Mouse (Mus musculus) limb, embryonic 12.5 days (tissue): ENCODE results near the gene Stag3. TPM values are rescaled to one million over a fixed set of nuclear protein-coding genes. Genes with fewer than 3 reads are reported as not detected.

Experiments used
- ATAC-seq: fragments of 200-750 bp; cut with Nextera tagmentation; 2 replicates; pipeline ENCODE4 v1.8.0; 2017; ENCODE audit warnings: low read depth, moderate TSS enrichment; ENCODE audit not compliant: insufficient number of reproducible peaks, insufficient read depth, low FRiP score, low TSS enrichment
- H3K27ac ChIP-seq: fragments of 300-500 bp; sonication (generic); 2 replicates; pipeline ENCODE4 v1.5.1; 2016; ENCODE audit warnings: mild to moderate bottlenecking, moderate library complexity
- H3K27me3 ChIP-seq: fragments of 300-500 bp; sonication (generic); 2 replicates; pipeline ENCODE4 v1.6.1; 2016; ENCODE audit warnings: mild to moderate bottlenecking, moderate library complexity
- H3K36me3 ChIP-seq: fragments of 300-500 bp; sonication (generic); 2 replicates; pipeline ENCODE4 v1.6.1; 2016; ENCODE audit warnings: mild to moderate bottlenecking, moderate library complexity
- H3K4me1 ChIP-seq: fragments of 300-500 bp; sonication (generic); replicated peaks from 2 replicates; pipeline ENCODE4 v1.6.1; 2016
- H3K4me2 ChIP-seq: fragments of 300-500 bp; sonication (generic); 2 replicates; pipeline ENCODE4 v1.6.1; 2016; ENCODE audit warnings: mild to moderate bottlenecking, moderate library complexity
- H3K4me3 ChIP-seq: fragments of 300-500 bp; sonication (generic); replicated peaks from 2 replicates; pipeline ENCODE4 v1.5.1; 2016; ENCODE audit warnings: mild to moderate bottlenecking
- H3K9ac ChIP-seq: fragments of 300-500 bp; sonication (generic); replicated peaks from 2 replicates; pipeline ENCODE4 v1.6.1; 2016; ENCODE audit warnings: mild to moderate bottlenecking, moderate library complexity
- H3K9me3 ChIP-seq: fragments of 300-500 bp; sonication (generic); 2 replicates; pipeline ENCODE4 v1.6.1; 2016; ENCODE audit warnings: mild to moderate bottlenecking, moderate library complexity
- WGBS: fragments of 180-500 bp; shearing (Covaris S2); methylation state at CpG from one replicate; pipeline ENCODE4 v1.1.7; 2016; 5-methylcytosine and 5-hydroxymethylcytosine counted together
- polyA plus RNA-seq: library from polyadenylated mRNA; unstranded; fragments of >200 nt; fragmentation: Nextera tagmentation; extraction: Ambion mirVana; gene quantifications from 2 replicates; pipeline ENCODE4 v1.2.1, GENCODE M21; 2016

The Stag3 gene
- 8.2 and 9.2 TPM in 2 replicates for polyA plus RNA-seq

DNA sequence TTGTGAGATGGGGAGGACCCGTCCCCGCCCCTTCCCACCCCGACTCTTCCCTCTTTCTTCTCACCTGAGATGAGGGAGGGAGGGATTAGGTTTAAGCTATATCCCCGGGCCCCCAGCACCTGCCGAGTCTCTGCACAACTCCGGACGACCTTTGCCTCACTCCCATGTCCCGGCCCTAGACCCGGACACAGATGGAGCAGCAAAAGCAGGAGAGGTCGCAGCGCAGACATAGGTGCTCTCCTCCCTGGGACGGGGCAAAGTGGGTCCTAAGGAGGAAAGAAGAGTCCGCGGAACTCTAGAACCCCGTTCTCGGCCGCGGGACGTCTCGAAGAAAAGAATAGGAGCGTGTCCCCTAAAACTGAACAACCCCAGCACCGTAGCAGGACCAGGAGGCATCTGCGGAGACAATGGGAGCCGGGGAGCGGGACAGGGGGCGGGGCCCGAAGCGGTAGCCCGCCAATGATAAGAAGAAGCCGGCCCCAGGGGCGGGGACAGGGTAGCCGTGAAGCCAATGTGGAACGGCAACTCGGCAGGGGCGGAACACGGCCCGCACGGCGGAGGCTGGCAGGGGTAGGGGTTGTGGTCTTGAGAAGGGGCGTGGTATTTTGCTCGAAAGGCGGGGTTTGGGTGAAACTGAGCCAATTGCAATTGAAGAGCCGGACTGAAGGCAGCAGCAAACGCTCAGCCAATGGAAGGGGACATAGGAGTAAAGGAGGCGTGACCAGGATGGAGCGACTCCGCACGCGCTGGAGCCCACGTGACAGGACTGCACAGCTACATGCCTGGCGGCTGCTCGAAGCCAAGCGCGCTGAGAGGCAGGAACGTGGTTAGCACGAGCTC is at the start of gene Stag3, which contains the start of the genes Gm43720 and Gpc2:
Stag3 (plus strand) TSS at position 656 of the 840 bp plus-strand sequence.
Gm43720 (minus strand) TSS at position 374 of the 840 bp plus-strand sequence.
Gpc2 (minus strand) TSS at position 421 of the 840 bp plus-strand sequence.
- peaks cover 8% of the 10 kb centered on the region for H3K9me3 ChIP-seq
- peak within 1 kb of the TSS; percentile 81 for H3K9ac ChIP-seq
- ATAC-seq, result peak; percentile 99
- H3K4me1 ChIP-seq, result peaks cover 42% of the 10 kb centered on the region
- under 1% methylated on average over 56 of the region's 56 CpGs for WGBS
- peak within 1 kb of the TSS; percentile 74 for H3K4me3 ChIP-seq
- peaks cover 35% of the 10 kb centered on the region for H3K36me3 ChIP-seq
- H3K4me2 ChIP-seq, result peak within 1 kb of the TSS; percentile 93
- peak within 1 kb of the TSS; percentile 76 for H3K27ac ChIP-seq
- 0 out of 2 replicates have a peak, but pooled peaks cover 4% of the 10 kb centered on the region for H3K27me3 ChIP-seq

DNA sequence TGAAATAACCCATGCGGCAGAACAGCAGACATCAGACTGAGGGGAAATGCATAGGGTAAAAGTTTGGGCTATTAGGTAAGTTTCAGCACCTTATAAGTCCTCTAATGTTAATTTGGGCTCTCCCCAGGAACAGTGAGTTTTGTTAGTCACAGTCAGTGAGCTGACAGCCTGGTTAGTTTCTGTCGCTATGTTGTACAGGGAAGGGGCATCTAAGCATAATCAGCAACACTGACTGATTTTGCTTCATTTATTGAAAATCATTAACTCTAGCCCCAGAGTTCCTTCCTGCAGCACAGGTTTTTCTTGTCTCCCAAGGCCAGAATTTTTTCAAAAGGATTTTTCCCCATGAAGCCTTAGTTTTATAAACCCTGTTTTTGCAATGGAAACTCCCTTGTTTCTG is 46.3 kb upstream of the Stag3 start:
- Histone ChIP-seq H3K4me1 (no peaks in the 10 kb centered on the region), H3K9me3 (no peaks in the 10 kb centered on the region), H3K9ac (no peak overlapping the region), H3K27me3 (no peaks in the 10 kb centered on the region), H3K36me3 (no peaks in the 10 kb centered on the region), H3K4me2 (no peak overlapping the region), H3K27ac (no peak overlapping the region), H3K4me3 (no peak overlapping the region)
- ATAC-seq, result no peak
- 81% methylated on average over 2 of the region's 2 CpGs for WGBS

DNA sequence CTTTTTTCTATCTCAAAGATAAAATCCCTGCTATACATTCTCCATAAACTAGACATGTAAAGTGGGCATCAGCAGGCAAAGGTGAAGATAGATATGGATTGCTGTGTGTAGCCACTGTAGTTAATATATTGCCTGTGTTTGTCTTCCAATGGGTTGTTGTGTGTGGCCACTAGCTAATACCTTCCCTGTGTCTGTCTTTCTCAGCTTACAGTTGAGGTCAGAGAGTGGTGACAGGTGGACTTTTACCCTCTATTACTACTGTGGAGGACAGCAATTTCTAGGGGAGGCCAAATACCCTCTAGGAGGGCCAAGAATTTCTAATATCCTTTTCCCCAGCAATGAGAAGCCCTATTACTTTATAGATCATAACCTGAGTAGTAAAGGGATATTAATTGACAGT is 45.8 kb upstream of the Stag3 start:
- no peak for ATAC-seq
- Histone ChIP-seq H3K27ac (no peak overlapping the region), H3K4me3 (no peak overlapping the region), H3K9me3 (no peaks in the 10 kb centered on the region), H3K36me3 (no peaks in the 10 kb centered on the region), H3K9ac (no peak overlapping the region), H3K27me3 (no peaks in the 10 kb centered on the region), H3K4me2 (no peak overlapping the region), H3K4me1 (no peaks in the 10 kb centered on the region)

DNA sequence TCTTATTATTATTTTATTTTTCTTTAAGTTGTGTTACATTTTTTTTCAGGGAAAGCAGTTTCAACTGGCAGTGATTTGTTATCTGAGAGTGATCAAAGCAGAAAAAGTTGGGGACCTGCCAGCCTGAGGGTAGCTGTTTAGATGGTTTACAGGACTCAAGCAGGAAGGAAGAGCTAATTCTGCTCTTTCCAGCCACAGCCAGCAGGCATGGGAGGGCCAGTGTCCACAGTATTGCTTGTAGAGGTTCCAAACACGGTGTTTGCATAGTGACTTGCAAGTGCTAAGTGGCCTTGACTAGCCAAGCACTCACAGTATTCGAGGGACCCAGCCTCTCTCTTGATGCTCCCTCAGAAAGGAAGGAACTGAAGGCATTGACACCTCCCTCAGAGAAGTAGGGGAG is 38.5 kb upstream of the Stag3 start:
- Histone ChIP-seq H3K4me2 (no peak overlapping the region), H3K36me3 (no peaks in the 10 kb centered on the region), H3K27me3 (no peaks in the 10 kb centered on the region), H3K4me3 (no peak overlapping the region), H3K9ac (no peak overlapping the region), H3K27ac (no peak overlapping the region), H3K9me3 (no peaks in the 10 kb centered on the region), H3K4me1 (no peaks in the 10 kb centered on the region)
- WGBS, result 32% methylated on average over 2 of the region's 2 CpGs
- no peak for ATAC-seq

DNA sequence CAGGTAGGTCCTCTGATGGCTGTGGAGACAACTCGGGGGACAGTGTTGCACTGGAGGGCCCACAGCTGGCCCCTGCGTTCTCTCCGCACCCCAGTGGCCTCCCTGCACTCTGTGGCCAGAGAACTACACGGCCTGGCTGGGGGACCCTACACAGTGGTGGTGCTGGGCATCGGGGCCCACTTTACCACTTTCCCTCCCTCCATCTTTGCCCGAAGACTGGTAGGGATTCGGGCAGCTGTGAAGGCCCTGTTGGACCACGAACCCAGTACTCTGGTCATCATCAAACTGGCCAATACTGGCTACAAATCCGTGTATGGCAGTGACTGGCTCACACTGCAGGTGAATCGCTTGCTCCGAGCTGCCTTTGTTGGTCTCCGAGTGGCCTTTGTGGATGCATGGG is 28.9 kb upstream of the Stag3 start:
- Histone ChIP-seq H3K9ac (no peak overlapping the region), H3K27me3 (no peaks in the 10 kb centered on the region), H3K4me2 (no peak overlapping the region), H3K4me3 (no peak overlapping the region), H3K4me1 (peaks cover 6% of the 10 kb centered on the region), H3K36me3 (no peaks in the 10 kb centered on the region), H3K27ac (no peak overlapping the region), H3K9me3 (no peaks in the 10 kb centered on the region)
- whole genome bisulfite sequencing, result 83% methylated on average over 12 of the region's 12 CpGs
- ATAC-seq, result no peak

DNA sequence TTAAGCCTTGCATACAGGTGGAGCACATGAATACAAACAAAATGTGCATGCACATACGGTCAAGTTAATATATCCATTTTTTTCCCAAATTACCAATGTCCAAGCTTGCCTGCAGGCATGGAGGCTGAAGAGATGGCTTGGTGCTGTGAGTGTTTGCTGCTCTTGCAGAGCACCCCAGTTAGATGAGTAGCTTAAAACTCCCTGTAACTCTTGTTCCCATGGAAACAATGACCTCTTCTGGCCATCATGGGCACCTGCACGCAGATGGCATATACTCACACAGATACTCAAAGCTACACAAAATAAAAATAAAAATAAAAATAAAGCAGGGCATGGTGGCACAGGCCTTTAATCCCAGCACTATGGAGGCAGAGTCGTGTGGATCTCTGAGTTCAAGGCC is 27.0 kb upstream of the Stag3 start:
- Histone ChIP-seq H3K36me3 (peaks cover 10% of the 10 kb centered on the region), H3K9me3 (no peaks in the 10 kb centered on the region)
- 86% methylated on average over 3 of the region's 3 CpGs for WGBS

DNA sequence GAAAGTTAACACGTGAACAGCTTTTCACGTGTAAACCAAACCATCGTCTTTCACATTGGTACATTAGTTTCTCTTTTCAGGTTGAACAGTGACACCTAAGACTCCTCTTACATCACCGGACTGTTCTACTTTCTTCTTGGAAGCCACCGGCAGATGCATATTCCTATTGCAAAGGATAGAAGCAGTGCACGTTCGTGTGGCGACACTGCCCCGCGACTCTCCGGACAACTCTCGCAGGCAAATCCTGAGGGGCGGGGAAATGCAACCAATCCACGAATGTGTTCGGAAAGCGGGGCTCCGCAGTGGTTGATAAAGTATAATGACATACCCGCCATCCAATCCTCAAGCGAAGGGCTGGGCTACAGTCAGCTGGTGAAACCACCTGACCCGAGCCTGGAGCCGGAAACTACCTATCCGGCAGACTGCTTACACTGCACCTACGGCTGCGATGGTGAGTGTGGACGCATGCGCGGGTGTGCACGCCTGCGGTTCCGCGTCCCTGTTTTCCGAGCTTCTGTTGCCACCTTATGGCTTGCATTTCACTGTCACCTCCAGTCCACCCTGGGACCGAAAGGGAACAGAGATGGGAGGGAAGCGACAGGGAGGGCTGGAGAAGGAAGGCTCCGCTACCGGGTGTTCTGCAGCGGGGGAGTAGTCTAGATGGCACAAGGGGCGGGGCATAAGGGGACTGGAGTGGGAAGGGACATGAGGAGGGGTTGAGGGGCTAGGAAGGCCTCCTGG is 24.5 kb upstream of the Stag3 start, which contains the start of gene Lamtor4:
Lamtor4 (plus strand) TSS at position 130 of the 741 bp plus-strand sequence.
- peak; percentile 99 for ATAC-seq
- Histone ChIP-seq H3K27me3 (no peaks in the 10 kb centered on the region), H3K27ac (peak within 1 kb of the TSS; percentile 79), H3K4me2 (peak within 1 kb of the TSS; percentile 82), H3K9ac (peak within 1 kb of the TSS; percentile 58), H3K9me3 (no peaks in the 10 kb centered on the region), H3K36me3 (peaks cover 34% of the 10 kb centered on the region), H3K4me1 (peaks cover 10% of the 10 kb centered on the region), H3K4me3 (peak within 1 kb of the TSS; percentile 58)
- WGBS, result under 1% methylated on average over 38 of the region's 38 CpGs

More for the DNA sequence above, 27.0 kb upstream of the Stag3 start:
- Histone ChIP-seq H3K27ac (no peak overlapping the region), H3K4me2 (no peak overlapping the region), H3K27me3 (no peaks in the 10 kb centered on the region), H3K4me3 (no peak overlapping the region), H3K4me1 (peaks cover 10% of the 10 kb centered on the region), H3K9ac (no peak overlapping the region)
- ATAC-seq, result no peak

DNA sequence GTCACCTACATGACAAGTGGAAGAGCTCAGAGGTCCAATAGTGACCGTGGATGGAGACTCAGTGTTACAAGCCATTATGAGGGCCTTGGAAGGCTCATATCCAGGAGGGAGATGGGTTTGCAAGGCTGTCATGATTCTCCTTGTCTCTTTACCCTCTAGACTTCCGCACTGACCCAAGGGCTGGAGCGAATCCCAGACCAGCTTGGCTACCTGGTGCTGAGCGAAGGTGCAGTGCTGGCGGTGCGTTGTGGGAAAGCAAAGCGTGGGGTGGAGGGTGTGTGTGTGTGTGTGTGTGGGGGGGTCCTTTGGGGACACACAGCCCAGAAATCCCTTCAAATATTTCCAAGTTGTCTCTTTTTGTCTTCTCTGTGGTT is 24.0 kb upstream of the Stag3 start:
- no peak; the same call in none of the 2 replicates for ATAC-seq
- peak overlapping the region; percentile 82 for H3K4me2 ChIP-seq
- H3K36me3 ChIP-seq, result peaks cover 40% of the 10 kb centered on the region
- 20% methylated on average over 7 of the region's 7 CpGs for WGBS
- H3K27ac ChIP-seq, result peak overlapping the region; percentile 79
- no peaks in the 10 kb centered on the region for H3K27me3 ChIP-seq
- H3K9me3 ChIP-seq, result no peaks in the 10 kb centered on the region
- peaks cover 10% of the 10 kb centered on the region for H3K4me1 ChIP-seq
- peak overlapping the region; percentile 58 for H3K9ac ChIP-seq
- peak overlapping the region; percentile 58 for H3K4me3 ChIP-seq

DNA sequence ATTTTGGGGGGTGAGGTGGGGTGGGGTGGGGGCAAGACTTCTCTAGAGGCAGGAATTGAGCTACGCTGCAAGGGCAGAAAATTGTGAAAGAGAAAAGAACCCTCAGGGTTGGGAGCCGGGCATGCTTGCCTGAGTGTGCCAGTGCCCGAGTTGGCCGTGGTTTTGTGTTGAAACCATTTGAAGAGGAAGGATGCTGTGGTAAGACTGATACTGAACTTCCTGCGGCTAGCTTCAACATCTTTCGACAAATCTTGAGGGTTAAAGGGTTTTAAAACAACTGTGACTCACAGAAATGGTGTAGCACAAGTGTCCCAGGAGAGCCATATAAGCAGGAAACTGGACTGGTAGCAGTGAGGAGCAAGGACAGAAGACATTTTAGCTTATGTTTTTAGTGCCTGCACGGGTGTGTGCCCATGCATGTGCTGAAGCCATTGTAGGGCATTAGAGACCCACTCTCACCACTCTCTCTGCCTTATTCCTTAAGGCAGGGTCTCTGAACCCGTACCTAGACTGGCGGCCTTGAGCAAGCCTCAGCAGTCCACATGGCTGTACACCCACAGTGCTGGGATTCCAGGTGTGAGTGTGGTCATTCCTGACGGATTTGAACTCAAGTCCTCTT is 23.0 kb upstream of the Stag3 start:
- Histone ChIP-seq H3K4me1 (peaks cover 10% of the 10 kb centered on the region), H3K36me3 (peaks cover 50% of the 10 kb centered on the region), H3K9ac (no peak overlapping the region), H3K4me2 (no peak overlapping the region), H3K9me3 (no peaks in the 10 kb centered on the region), H3K27ac (no peak overlapping the region), H3K27me3 (no peaks in the 10 kb centered on the region), H3K4me3 (no peak overlapping the region)
- no peak for ATAC-seq
- WGBS, result 87% methylated on average over 10 of the region's 10 CpGs

DNA sequence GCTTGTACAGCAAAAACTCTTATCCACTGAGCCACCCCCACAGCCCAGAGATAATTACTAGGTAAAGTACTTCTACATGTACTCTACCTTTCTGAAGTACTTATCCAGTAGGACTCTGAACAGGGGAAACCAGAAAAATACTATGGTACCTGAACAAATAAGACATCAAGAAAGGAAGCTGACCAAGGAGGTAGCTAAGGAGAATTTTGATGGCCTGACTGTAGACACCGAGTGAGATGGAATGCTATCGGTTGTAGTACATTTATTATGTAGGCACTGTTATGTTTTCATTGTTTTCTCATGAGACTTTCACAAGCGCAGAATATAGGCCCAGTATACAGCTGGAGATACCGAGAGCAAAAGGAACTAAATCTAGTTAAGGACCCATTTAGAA is 22.5 kb upstream of the Stag3 start:
- Histone ChIP-seq H3K4me1 (peaks cover 13% of the 10 kb centered on the region), H3K4me2 (no peak overlapping the region), H3K9ac (no peak overlapping the region), H3K27ac (no peak overlapping the region), H3K36me3 (peaks cover 55% of the 10 kb centered on the region), H3K9me3 (no peaks in the 10 kb centered on the region), H3K27me3 (no peaks in the 10 kb centered on the region), H3K4me3 (no peak overlapping the region)
- ATAC-seq, result no peak
- 97% methylated on average over 4 of the region's 4 CpGs for WGBS

DNA sequence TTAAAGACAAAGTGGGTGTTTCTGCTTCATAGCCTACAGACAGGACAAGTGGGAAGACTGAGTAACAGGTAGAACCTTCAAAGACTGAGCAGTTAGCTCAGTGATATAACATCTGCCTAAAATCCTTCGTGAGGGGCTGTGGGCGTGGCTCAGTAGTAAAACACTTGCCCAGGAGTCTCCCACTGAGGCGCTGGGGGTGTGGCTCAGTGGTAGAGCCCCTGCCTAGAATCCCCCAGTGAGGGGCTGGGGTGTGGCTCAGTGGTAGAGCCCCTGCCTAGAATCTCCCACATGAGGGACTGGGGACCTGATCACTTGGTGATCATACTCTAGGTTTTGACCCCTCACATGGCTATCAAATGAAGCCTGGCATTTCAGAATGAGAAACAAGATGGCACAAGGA is 22.0 kb upstream of the Stag3 start:
- Histone ChIP-seq H3K4me1 (peaks cover 18% of the 10 kb centered on the region), H3K9me3 (no peaks in the 10 kb centered on the region), H3K4me2 (no peak overlapping the region), H3K36me3 (peaks cover 55% of the 10 kb centered on the region), H3K27me3 (no peaks in the 10 kb centered on the region), H3K9ac (no peak overlapping the region), H3K4me3 (no peak overlapping the region), H3K27ac (no peak overlapping the region)
- ATAC-seq, result no peak
- 83% methylated on average over 3 of the region's 3 CpGs for WGBS
